Mouse (Mus musculus): Measurements from ENCODE around the gene Foxn2.

GRCm38 (mm10) chr17:88404471-88404870 is 36.0 kb upstream of the Foxn2 start:
- TF ChIP-seq EP300 (IDR thresholded peaks at IDR 0.05): no peak
- no peak for TF ChIP-seq CTCF (IDR thresholded peaks at IDR 0.05)
